Mouse (Mus musculus): ENCODE data around the gene Gper1. TPM values are rescaled to one million over a fixed set of nuclear protein-coding genes. Genes with fewer than 3 reads are reported as not detected.

Gper1 gene
- polyA plus RNA-seq, 1 experiment from 2014 or later: 5.7 TPM

GRCm38 (mm10) chr5:139405953-139406352, 17.0 kb upstream of the Gper1 start:
- no peak for ATAC-seq (ENCODE audit: insufficient number of reproducible peaks, low FRiP score, low TSS enrichment, low read depth)

GRCm38 (mm10) chr5:139407121-139407885, 15.6 kb upstream of the Gper1 start:
- Histone ChIP-seq H3K4me2 (peak overlapping the region; percentile 19), H3K4me3 (peak overlapping the region; percentile 17; the same call in 1 of the 2 replicates), H3K9ac (no peak overlapping the region), H3K27ac (peak overlapping the region; percentile 71), H3K4me1 (peaks cover 41% of the 10 kb centered on the region), H3K27me3 (no peaks in the 10 kb centered on the region), H3K9me3 (no peaks in the 10 kb centered on the region), H3K36me3 (no peaks in the 10 kb centered on the region)
- ATAC-seq (ENCODE audit: insufficient number of reproducible peaks, low FRiP score, low TSS enrichment, low read depth): peak; percentile 2; the same call in 1 of the 2 replicates
- 75% methylated on average over 14 of the region's 14 CpGs for WGBS

More at GRCm38 (mm10) chr5:139405953-139406352, 17.0 kb upstream of the Gper1 start:
- Histone ChIP-seq H3K4me1 (peaks cover 41% of the 10 kb centered on the region), H3K27me3 (no peaks in the 10 kb centered on the region), H3K36me3 (no peaks in the 10 kb centered on the region), H3K4me3 (peak overlapping the region; percentile 14; the same call in 1 of the 2 replicates), H3K27ac (peak overlapping the region; percentile 83), H3K9ac (no peak overlapping the region), H3K4me2 (0 out of 2 replicates have a peak overlapping the region, but pooled peaks have one; percentile 5), H3K9me3 (no peaks in the 10 kb centered on the region)
- 47% methylated on average over 3 of the region's 3 CpGs for WGBS

- Histone ChIP-seq H3K4me1 (peaks cover 42% of the 10 kb centered on the region), H3K9ac (no peak overlapping the region), H3K36me3 (no peaks in the 10 kb centered on the region), H3K4me2 (0 out of 2 replicates have a peak overlapping the region, but pooled peaks have one; percentile 8), H3K27me3 (no peaks in the 10 kb centered on the region), H3K9me3 (no peaks in the 10 kb centered on the region), H3K27ac (no peak overlapping the region; the same call in 1 of the 2 replicates), H3K4me3 (peak overlapping the region; percentile 10; the same call in 1 of the 2 replicates)
- ATAC-seq (ENCODE audit: insufficient number of reproducible peaks, low FRiP score, low TSS enrichment, low read depth): no peak
- 71% methylated on average over 7 of the region's 7 CpGs for WGBS
These were observed 14.4 kb upstream of the Gper1 start for GRCm38 (mm10) chr5:139408511-139408910.

DNA sequence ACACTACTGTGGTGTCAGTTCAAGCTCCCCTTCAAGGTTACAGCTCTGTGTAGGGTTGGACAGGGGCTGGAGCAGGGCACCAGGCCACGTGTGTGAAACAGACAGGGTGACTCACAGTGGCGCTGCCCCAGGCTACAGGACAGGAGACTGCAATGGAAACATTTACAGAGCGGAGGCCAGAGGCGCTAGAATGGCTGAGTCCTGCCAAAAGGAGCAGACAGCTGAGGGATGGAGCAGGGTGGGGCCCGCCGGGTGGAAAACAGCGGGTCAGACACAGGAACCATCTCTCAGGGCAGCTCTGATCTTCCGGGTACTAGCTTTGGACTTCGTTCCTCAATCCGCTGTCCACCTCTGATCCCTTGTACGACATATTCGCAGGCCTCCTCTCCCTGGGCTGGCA, 13.5 kb upstream of the Gper1 start:
- Histone ChIP-seq H3K4me3 (no peak overlapping the region), H3K27ac (peak overlapping the region; percentile 70), H3K9me3 (no peaks in the 10 kb centered on the region), H3K4me1 (peaks cover 47% of the 10 kb centered on the region), H3K27me3 (no peaks in the 10 kb centered on the region), H3K9ac (no peak overlapping the region), H3K4me2 (peak overlapping the region; percentile 22; the same call in 1 of the 2 replicates), H3K36me3 (peaks cover 5% of the 10 kb centered on the region)
- peak; percentile 31; the same call in 1 of the 2 replicates for ATAC-seq (ENCODE audit: insufficient number of reproducible peaks, low FRiP score, low TSS enrichment, low read depth)
- WGBS: 58% methylated on average over 12 of the region's 12 CpGs

DNA sequence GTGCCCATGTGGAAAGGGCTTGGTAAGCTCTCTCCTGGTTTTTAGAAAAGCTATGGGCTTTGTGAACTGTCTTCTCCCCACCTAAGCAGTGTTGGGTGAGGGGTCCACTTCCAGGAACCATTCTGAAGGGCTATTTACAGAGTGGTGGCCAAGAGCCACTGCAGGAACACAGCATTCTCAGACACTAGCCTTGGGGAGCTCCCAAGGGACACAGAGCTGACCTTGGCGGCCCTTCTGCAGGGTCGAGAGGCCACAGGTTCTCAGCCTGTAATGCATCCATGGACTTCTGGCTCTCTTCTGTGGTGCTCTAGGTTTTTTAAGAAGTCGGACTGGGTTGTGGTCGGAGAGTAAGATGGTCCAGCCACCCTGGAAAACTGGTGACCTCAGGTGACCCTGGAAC, 12.9 kb upstream of the Gper1 start:
- no peaks in the 10 kb centered on the region for H3K9me3 ChIP-seq
- no peaks in the 10 kb centered on the region for H3K27me3 ChIP-seq
- no peak overlapping the region for H3K9ac ChIP-seq
- ATAC-seq (ENCODE audit: insufficient number of reproducible peaks, low FRiP score, low TSS enrichment, low read depth): no peak
- H3K36me3 ChIP-seq: peaks cover 9% of the 10 kb centered on the region
- peaks cover 47% of the 10 kb centered on the region for H3K4me1 ChIP-seq
- 82% methylated on average over 4 of the region's 4 CpGs for WGBS
- H3K27ac ChIP-seq: peak overlapping the region; percentile 70; the same call in 1 of the 2 replicates
- no peak overlapping the region for H3K4me2 ChIP-seq
- no peak overlapping the region for H3K4me3 ChIP-seq

GRCm38 (mm10) chr5:139411117-139411516, 11.8 kb upstream of the Gper1 start:
- WGBS: 91% methylated on average over 6 of the region's 6 CpGs
- peaks cover 11% of the 10 kb centered on the region for H3K36me3 ChIP-seq
- H3K27me3 ChIP-seq: no peaks in the 10 kb centered on the region
- H3K9me3 ChIP-seq: no peaks in the 10 kb centered on the region
- peaks cover 38% of the 10 kb centered on the region for H3K4me1 ChIP-seq
- H3K27ac ChIP-seq: no peak overlapping the region
- H3K4me3 ChIP-seq: no peak overlapping the region
- no peak overlapping the region for H3K9ac ChIP-seq
- no peak for ATAC-seq (ENCODE audit: insufficient number of reproducible peaks, low FRiP score, low TSS enrichment, low read depth)
- H3K4me2 ChIP-seq: no peak overlapping the region

DNA sequence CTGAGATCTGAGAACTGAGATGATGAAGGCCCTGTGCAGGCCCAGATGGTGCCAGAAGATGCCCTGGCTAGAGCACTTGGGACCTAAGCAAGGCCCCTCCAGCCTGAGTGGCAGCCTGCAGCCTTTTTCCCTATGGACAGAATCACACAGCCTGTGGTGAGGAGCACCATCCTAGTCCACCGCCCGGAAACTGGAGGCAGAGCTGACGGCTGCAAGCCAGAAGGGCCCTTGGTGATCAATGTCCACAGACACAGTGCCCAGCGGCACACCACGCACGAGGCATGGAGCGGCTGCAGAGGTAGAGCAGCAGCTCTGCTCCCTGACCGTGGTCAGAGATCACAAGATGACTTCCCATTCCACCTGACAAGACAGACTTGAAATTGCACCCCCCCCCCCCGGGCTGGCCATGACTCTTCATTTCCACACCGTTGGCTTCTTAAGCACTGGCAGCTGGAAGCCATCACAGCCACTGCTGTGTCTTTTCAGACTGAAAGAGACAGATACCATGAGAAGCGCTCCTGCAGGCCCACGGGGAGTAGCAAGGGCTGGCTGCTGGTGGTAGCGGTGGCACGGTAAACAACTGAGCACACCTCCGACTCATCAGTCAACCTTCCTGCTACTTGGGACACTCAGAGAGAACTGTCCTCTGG, 11.2 kb upstream of the Gper1 start:
- H3K4me2 ChIP-seq: no peak overlapping the region
- no peaks in the 10 kb centered on the region for H3K9me3 ChIP-seq
- no peak for ATAC-seq (ENCODE audit: insufficient number of reproducible peaks, low FRiP score, low TSS enrichment, low read depth)
- H3K27ac ChIP-seq: no peak overlapping the region
- no peak overlapping the region for H3K9ac ChIP-seq
- 82% methylated on average over 15 of the region's 15 CpGs for WGBS
- peaks cover 11% of the 10 kb centered on the region for H3K36me3 ChIP-seq
- no peak overlapping the region for H3K4me3 ChIP-seq
- H3K4me1 ChIP-seq: peaks cover 35% of the 10 kb centered on the region
- no peaks in the 10 kb centered on the region for H3K27me3 ChIP-seq

GRCm38 (mm10) chr5:139413545-139413944, 9.4 kb upstream of the Gper1 start:
- 54% methylated on average over 4 of the region's 4 CpGs for WGBS
- no peak overlapping the region for H3K4me2 ChIP-seq
- no peaks in the 10 kb centered on the region for H3K27me3 ChIP-seq
- peaks cover 11% of the 10 kb centered on the region for H3K36me3 ChIP-seq
- H3K4me1 ChIP-seq: peaks cover 20% of the 10 kb centered on the region
- no peak overlapping the region for H3K4me3 ChIP-seq
- H3K9ac ChIP-seq: no peak overlapping the region
- H3K9me3 ChIP-seq: no peaks in the 10 kb centered on the region
- no peak overlapping the region for H3K27ac ChIP-seq
- ATAC-seq (ENCODE audit: insufficient number of reproducible peaks, low FRiP score, low TSS enrichment, low read depth): no peak

GRCm38 (mm10) chr5:139415001-139415400, 8.0 kb upstream of the Gper1 start:
- ATAC-seq (ENCODE audit: insufficient number of reproducible peaks, low FRiP score, low TSS enrichment, low read depth): no peak
- H3K27ac ChIP-seq: no peak overlapping the region
- no peak overlapping the region for H3K4me3 ChIP-seq
- no peak overlapping the region for H3K4me2 ChIP-seq
- no peaks in the 10 kb centered on the region for H3K9me3 ChIP-seq
- H3K9ac ChIP-seq: no peak overlapping the region
- no peaks in the 10 kb centered on the region for H3K27me3 ChIP-seq
- peaks cover 12% of the 10 kb centered on the region for H3K4me1 ChIP-seq
- H3K36me3 ChIP-seq: peaks cover 11% of the 10 kb centered on the region
- 78% methylated on average over 5 of the region's 5 CpGs for WGBS

DNA sequence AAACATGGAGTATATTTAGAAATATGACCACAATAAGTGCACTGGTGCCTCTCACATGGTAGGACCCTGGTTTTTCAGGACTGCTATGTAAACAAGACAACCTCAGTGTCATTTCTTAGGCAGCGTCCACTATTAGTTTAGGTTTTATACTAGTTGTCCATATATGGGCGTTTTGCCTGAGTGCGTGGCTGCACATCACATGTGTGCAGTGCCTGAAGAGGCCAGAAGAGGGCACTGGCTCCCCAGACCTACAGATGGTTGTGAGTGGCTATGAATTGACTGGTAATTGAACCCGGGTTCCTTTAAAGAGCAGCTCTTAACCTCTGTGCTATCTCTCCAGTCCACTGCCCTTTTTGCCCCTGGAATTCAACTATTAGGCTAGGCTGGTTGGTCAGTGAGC, 6.0 kb upstream of the Gper1 start:
- 92% methylated on average over 4 of the region's 4 CpGs for WGBS
- H3K36me3 ChIP-seq: peaks cover 11% of the 10 kb centered on the region
- no peak overlapping the region for H3K4me2 ChIP-seq
- no peak overlapping the region for H3K27ac ChIP-seq
- H3K9ac ChIP-seq: no peak overlapping the region
- no peak for ATAC-seq (ENCODE audit: insufficient number of reproducible peaks, low FRiP score, low TSS enrichment, low read depth)
- no peak overlapping the region for H3K4me3 ChIP-seq
- H3K27me3 ChIP-seq: no peaks in the 10 kb centered on the region
- no peaks in the 10 kb centered on the region for H3K9me3 ChIP-seq
- H3K4me1 ChIP-seq: peaks cover 14% of the 10 kb centered on the region

GRCm38 (mm10) chr5:139417480-139417879, 5.5 kb upstream of the Gper1 start:
- Histone ChIP-seq H3K4me1 (peaks cover 19% of the 10 kb centered on the region), H3K27ac (no peak overlapping the region), H3K4me3 (no peak overlapping the region), H3K9ac (no peak overlapping the region), H3K27me3 (no peaks in the 10 kb centered on the region), H3K4me2 (no peak overlapping the region), H3K36me3 (peaks cover 11% of the 10 kb centered on the region), H3K9me3 (no peaks in the 10 kb centered on the region)
- 81% methylated on average over 3 of the region's 3 CpGs for WGBS
- no peak for ATAC-seq (ENCODE audit: insufficient number of reproducible peaks, low FRiP score, low TSS enrichment, low read depth)

- Histone ChIP-seq H3K4me2 (no peak overlapping the region), H3K27me3 (no peaks in the 10 kb centered on the region), H3K4me1 (peaks cover 25% of the 10 kb centered on the region), H3K9ac (no peak overlapping the region), H3K36me3 (peaks cover 11% of the 10 kb centered on the region), H3K4me3 (no peak overlapping the region), H3K27ac (no peak overlapping the region), H3K9me3 (no peaks in the 10 kb centered on the region)
- 62% methylated on average over 2 of the region's 2 CpGs for WGBS
- ATAC-seq (ENCODE audit: insufficient number of reproducible peaks, low FRiP score, low TSS enrichment, low read depth): no peak
These were observed 4.8 kb upstream of the Gper1 start for GRCm38 (mm10) chr5:139418110-139418509.

All from limb, embryonic 15.5 days (tissue).